Mouse (Mus musculus): ENCODE measurements at regions not wholly inside any gene's neighbourhood (a gene's known extent, or its start where the extent isn't known, plus 50 kb on each side); places are given as distances from the start of the nearest gene placed in this dataset.

- no peak for DNase-seq (ENCODE audit: low read depth, low spot score)
Observed at GRCm38 (mm10) chr11:45058658-45059057, 441.5 kb downstream of the Ebf1 start.

- no peak for DNase-seq (ENCODE audit: low read depth, low spot score)
Observed at GRCm38 (mm10) chr11:45066592-45066991, 449.5 kb downstream of the Ebf1 start.

GRCm38 (mm10) chr11:45070280-45070679 is 453.2 kb downstream of the Ebf1 start:
- DNase-seq (ENCODE audit: low read depth, low spot score): no peak

- DNase-seq (ENCODE audit: low read depth, low spot score): peak; percentile 19
Observed at GRCm38 (mm10) chr11:45071195-45071594, 454.1 kb downstream of the Ebf1 start.

GRCm38 (mm10) chr11:45084506-45085037 is 467.5 kb downstream of the Ebf1 start:
- DNase-seq (ENCODE audit: low read depth, low spot score): no peak

- no peak for DNase-seq (ENCODE audit: low read depth, low spot score)
Observed at GRCm38 (mm10) chr11:45085145-45085544, 468.0 kb downstream of the Ebf1 start.

GRCm38 (mm10) chr11:45087186-45087915 is 470.2 kb downstream of the Ebf1 start:
- no peak for DNase-seq (ENCODE audit: low read depth, low spot score)

GRCm38 (mm10) chr11:45088286-45088685 is 471.2 kb downstream of the Ebf1 start:
- no peak for DNase-seq (ENCODE audit: low read depth, low spot score)

- DNase-seq (ENCODE audit: low read depth, low spot score): no peak
Observed at GRCm38 (mm10) chr11:45089561-45089960, 472.4 kb downstream of the Ebf1 start.

- peak; percentile 71 for DNase-seq (ENCODE audit: low read depth, low spot score)
Observed at GRCm38 (mm10) chr11:45103498-45104336, 486.6 kb downstream of the Ebf1 start.

- no peak for DNase-seq (ENCODE audit: low read depth, low spot score)
Observed at GRCm38 (mm10) chr11:45116702-45117101, 499.6 kb downstream of the Ebf1 start.

- DNase-seq (ENCODE audit: low read depth, low spot score): no peak
Observed at GRCm38 (mm10) chr11:45123276-45123675, 506.2 kb downstream of the Ebf1 start.

- DNase-seq (ENCODE audit: low read depth, low spot score): no peak
Observed at GRCm38 (mm10) chr11:45136781-45137180, 519.7 kb downstream of the Ebf1 start.

- DNase-seq (ENCODE audit: low read depth, low spot score): no peak
Observed at GRCm38 (mm10) chr11:45138351-45138975, 521.3 kb downstream of the Ebf1 start.

GRCm38 (mm10) chr11:45140490-45140889 is 523.4 kb downstream of the Ebf1 start:
- no peak for DNase-seq (ENCODE audit: low read depth, low spot score)

- DNase-seq (ENCODE audit: low read depth, low spot score): no peak
Observed at GRCm38 (mm10) chr11:45154070-45154469, 537.0 kb downstream of the Ebf1 start.

- DNase-seq (ENCODE audit: low read depth, low spot score): no peak
Observed at GRCm38 (mm10) chr11:45154497-45154896, 537.4 kb downstream of the Ebf1 start.

GRCm38 (mm10) chr11:45155782-45156181 is 538.7 kb downstream of the Ebf1 start:
- no peak for DNase-seq (ENCODE audit: low read depth, low spot score)

- no peak for DNase-seq (ENCODE audit: low read depth, low spot score)
Observed at GRCm38 (mm10) chr11:45158282-45158681, 541.2 kb downstream of the Ebf1 start.

GRCm38 (mm10) chr11:45160871-45161270 is 543.8 kb downstream of the Ebf1 start:
- no peak for DNase-seq (ENCODE audit: low read depth, low spot score)

GRCm38 (mm10) chr11:45173546-45173945 is 556.4 kb downstream of the Ebf1 start:
- DNase-seq (ENCODE audit: low read depth, low spot score): no peak

- no peak for DNase-seq (ENCODE audit: low read depth, low spot score)
Observed at GRCm38 (mm10) chr11:45174071-45174470, 557.0 kb downstream of the Ebf1 start.
